Mouse (Mus musculus) layer of hippocampus, postnatal 25 days (tissue): ENCODE measurements around the gene Mlf1. TPM values are rescaled to one million over a fixed set of nuclear protein-coding genes. Genes with fewer than 3 reads are reported as not detected.

Experiments
- DNase-seq, 2 experiments: peaks; one replicate each; pipeline ENCODE4 v3.0.0; 2022; ENCODE audit warnings: mixed read lengths in 2 of 2, low spot score in 1 of 2; ENCODE audit errors: extremely low spot score in 1 of 2
- total RNA-seq, 2 experiments: library from RNA; stranded (reverse); gene quantifications; 2 replicates each; pipeline ENCODE4 v1.2.3; 2021

The Mlf1 gene
- total RNA-seq: 1 to 10 TPM; 1.2 TPM

GRCm38 (mm10) chr3:67373872-67374271 lies at the start of gene Mlf1:
TSS of gene Mlf1 (plus strand) at chr3:67374097.
- DNase-seq: peak; percentile 71 to 72

GRCm38 (mm10) chr3:67339558-67339957 lies 34.3 kb upstream of the Mlf1 start:
- DNase-seq: no peak

GRCm38 (mm10) chr3:67340921-67341320 lies 33.0 kb upstream of the Mlf1 start:
- no peak for DNase-seq

DNA sequence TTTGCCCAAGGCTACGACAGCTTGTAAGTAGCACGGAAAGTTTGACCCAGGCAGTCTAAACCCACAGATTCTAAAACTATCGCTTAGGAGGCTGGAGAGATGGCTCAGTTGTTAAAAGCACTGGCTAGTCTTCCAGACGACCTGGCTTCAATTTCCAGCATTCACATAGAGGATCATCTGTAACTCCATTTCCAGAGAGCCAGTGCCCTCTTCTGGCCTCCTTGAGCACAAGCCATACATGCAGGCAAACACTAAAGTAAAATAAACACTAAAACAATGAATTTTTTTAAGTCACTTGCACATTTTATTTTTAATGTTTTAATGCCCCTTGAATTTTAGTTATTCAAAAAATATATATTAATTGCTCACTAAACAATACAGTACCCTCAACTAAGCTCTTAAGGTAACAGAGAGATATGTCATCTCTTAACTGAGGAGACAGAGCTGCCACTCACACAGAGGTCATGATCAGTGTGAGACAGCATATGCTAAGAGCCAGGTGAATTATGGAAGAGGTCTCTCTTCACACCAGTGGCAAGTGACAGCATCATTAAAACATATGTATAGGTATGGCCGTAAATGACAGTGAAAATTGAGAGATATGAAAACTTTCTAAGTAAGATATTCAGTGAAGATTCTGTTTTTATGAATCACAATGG lies 30.8 kb upstream of the Mlf1 start:
- no peak for DNase-seq

DNA sequence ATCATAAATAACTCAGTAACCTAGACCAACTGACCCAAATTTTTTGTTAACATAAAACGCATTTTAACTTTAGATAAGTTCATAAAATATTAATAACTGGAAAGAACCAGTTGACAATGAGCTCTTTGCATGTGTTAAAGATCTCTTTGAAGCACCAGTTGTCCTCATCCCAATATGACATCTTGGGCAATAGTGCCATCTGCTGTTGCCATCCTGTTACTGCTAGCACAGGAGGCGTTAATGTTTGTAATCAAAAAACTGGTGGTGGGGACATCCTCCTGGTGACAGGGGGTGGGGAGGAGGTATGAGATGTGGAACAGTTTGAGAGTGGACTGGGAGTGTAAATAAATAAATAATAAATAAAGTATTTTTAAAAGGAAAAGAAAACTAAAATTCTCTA lies 29.3 kb upstream of the Mlf1 start:
- peak; percentile 21 to 73 for DNase-seq

GRCm38 (mm10) chr3:67346674-67347073 lies 27.2 kb upstream of the Mlf1 start:
- DNase-seq: no peak

DNA sequence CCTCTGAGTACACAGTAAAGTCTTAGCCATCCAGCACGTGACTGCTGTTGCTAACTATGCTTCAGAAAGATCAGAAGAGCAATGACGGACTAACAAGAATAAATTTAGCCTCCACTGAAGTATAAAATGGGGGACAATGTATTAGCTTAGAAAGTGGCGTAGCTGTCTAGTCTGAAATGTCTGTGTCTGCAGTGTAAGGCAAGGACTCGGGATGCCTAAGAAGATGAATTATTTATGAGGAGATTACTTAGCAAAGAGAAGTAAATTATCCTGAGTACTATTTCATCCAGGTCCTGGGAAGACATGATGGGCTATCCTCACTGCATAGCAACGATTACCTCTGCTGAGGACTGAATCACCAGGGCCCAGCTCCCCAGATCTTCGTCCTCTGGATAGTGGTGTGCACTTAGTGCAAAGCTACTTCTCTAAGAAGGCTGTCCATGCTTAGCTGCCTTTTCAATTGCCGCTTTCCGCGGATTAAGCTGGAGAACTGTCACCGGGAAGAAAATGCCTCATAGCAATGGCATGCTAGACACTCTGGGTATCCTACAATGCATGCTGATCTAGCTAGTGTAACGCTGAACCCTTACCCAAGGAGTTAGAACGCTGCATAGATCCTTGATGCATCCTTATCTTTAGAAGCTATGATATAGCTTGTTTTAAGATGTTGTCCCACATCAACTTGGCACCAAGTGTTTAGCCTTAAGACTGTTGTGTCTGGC lies 22.3 kb upstream of the Mlf1 start:
- no peak for DNase-seq

DNA sequence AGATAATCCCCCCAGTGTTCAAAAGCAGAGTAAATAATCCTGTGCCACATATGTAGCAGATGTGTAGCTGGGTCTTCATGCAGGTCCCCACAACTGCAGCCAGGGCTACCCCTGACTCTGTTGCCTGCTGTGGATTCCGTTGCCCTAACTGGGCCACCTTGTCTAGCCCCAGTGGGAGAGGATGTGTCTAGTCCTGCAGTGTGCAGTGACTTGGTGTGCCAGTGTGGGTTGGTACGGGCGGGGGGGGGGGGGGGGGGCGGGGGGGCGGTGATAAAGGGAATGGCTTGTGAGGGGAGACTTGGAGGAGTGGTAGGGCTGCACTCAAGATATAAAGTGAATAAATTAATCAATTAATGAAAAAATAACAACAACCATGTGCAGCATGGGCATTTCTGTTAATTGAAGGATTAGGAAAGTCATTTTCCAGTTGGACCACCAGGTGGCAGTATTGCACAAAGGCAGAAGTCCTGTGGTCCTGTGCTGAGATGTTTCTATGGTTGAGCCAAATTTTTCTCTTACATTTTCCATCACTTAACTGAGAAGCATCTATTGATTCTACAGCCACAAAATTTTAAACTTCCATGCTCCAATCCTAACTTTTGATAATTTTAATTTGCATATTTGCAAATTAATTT lies 21.7 kb upstream of the Mlf1 start:
- peak in 1 of 2 experiments; percentile 62 for DNase-seq

DNA sequence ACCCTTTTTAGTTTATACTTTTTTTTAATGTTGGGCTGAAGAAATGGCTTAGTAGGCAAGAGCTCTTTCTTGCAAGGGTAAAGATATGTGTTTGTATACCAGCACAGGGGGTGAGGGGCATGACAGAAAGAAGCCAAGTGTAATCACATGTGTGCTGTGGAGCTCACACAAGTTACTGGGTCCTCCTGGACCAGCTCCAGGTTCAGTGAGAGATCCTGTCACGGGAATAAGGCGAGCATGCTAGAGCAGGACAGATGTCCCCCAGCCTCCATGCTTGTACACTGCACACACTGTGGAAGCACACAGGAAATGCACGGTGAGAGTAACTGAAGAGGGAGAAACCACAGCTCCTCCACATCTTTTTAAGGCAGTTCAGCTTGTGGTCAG lies 21.1 kb upstream of the Mlf1 start:
- DNase-seq: no peak

GRCm38 (mm10) chr3:67358376-67358775 lies 15.5 kb upstream of the Mlf1 start:
- no peak for DNase-seq

- DNase-seq: no peak
These were observed 7.6 kb upstream of the Mlf1 start for GRCm38 (mm10) chr3:67366087-67366892.

DNA sequence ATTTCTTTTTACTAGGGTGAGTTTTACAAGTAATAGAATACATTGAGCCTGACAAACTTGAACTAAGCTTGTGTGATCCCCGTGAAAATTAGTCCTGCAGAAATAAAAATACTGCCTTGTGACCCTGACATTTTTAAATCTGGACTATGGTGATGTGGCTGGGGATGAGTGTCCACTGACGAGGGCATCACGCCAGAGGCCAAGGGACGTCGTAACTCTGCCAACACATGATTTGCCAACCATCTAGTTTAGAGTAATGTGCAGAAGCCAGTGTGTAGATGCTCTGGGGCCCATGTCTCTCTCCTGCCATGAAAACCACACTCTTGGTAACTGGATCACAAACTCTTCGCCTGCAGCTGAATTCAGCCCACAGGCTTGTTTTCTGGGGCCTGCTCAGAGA lies 6.4 kb upstream of the Mlf1 start:
- DNase-seq: no peak

GRCm38 (mm10) chr3:67369407-67370079 lies 4.4 kb upstream of the Mlf1 start:
- no peak for DNase-seq

GRCm38 (mm10) chr3:67372194-67372593 lies 1.7 kb upstream of the Mlf1 start:
- DNase-seq: no peak

GRCm38 (mm10) chr3:67372781-67373180 lies 1.1 kb upstream of the Mlf1 start:
- no peak for DNase-seq

GRCm38 (mm10) chr3:67374360-67374778 lies 472 bp downstream of the Mlf1 start:
- DNase-seq: no peak

DNA sequence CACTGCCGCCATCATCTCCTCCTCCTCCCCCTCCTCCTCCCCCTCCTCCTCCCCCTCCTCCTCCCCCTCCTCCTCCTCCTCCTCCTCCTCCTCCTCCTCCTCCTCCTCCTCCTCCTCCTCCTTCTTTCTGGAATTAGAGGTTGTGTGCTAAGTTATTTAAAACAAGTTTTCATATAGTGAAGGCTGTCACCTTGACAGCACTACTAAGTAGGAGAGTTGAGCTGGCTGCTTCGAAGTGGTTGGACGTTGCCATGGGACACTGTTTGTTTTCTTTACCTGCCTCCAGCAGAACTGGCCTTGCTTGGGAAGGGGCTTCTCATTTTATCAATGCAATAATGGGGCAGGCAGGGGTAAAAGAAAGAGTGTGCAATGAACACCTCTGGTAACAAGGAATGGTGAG lies 1.2 kb downstream of the Mlf1 start, which contains the start of gene Gm17402:
Gm17402 (minus strand) TSS at position 101 of the 400 bp plus-strand sequence.
- DNase-seq: no peak

- no peak for DNase-seq
These were observed 4.3 kb downstream of the Mlf1 start for GRCm38 (mm10) chr3:67378215-67378614.

DNA sequence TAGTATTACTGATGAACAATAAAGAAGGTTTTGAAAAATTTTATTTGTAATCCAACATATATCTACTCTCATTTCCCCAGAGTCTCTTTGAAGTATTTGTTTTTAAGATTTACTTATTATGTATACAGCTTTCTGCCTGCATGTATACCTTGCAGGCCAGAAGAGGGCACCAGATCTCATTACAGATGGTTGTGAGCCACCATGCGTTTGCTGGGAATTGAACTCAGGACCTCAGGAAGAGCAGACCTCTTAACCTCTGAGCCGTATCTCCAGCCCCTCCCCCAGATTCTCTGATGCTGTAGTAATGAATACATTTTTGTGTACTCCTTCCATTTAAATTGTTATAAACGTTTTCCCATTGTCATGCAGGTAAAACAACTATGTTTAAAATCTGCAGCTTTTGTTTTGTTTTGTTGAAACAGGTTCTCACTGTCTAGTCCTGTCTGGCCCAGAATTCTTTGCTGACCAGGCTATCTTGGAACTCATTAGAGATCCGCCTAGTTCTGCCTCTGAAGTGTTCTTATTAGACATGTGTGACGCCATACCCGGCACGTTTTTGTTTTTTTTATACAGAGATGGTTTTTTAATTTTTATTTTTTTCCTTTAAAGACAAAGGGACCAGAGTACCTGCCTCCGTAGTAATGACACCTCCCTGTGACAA lies 55.6 kb downstream of the Mlf1 start:
- DNase-seq: no peak

DNA sequence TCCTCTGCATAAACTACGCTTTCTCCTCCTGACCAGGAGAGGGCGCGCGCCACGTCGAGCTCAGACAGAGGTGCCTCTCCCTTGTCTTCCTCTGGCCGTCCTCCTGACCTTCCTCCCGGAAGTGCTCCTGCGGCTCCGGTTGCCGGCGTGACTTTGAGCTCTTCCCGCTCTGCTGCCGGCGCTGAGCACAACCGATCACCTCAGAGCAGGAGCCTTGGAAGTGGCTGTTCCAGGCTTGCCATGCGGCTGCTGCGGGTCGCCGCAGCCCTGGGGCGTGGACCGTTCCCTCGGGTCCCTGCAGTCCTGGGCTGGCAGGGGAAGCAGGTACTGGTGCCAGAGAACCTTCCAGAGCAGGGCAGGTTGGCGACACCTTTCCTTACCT lies 56.1 kb downstream of the Mlf1 start, which contains the start of gene Gfm1:
Gfm1 (plus strand) TSS at position 98 of the 382 bp plus-strand sequence.
- peak; percentile 74 to 90 for DNase-seq
